Mouse (Mus musculus) limb, embryonic 11.5 days (tissue): ENCODE results near the gene Prrc2c. TPM values are rescaled to one million over a fixed set of nuclear protein-coding genes. Genes with fewer than 3 reads are reported as not detected.
"Not testable (repeated sequence)": the region's sequence is repeated elsewhere in the genome, so short reads cannot be mapped to it uniquely, and the experiment has no call there.

Experiments
- ATAC-seq: fragments of 200-750 bp; cut with Nextera tagmentation; 2 replicates; pipeline ENCODE4 v1.8.0; 2017; ENCODE audit warnings: low read depth; ENCODE audit not compliant: insufficient number of reproducible peaks, low FRiP score, low TSS enrichment
- DNase-seq: peaks from one replicate; pipeline ENCODE4 v3.0.0-alpha.2; 2015; ENCODE audit warnings: low spot score
- H3K27ac ChIP-seq: fragments of 300-500 bp; sonication (generic); replicated peaks from 2 replicates; pipeline ENCODE4 v1.5.1; 2014; ENCODE audit warnings: low read depth, mild to moderate bottlenecking, low read length
- H3K27me3 ChIP-seq: fragments of 300-500 bp; sonication (generic); 2 replicates; pipeline ENCODE4 v1.6.1; 2014; ENCODE audit warnings: mild to moderate bottlenecking, low read length, mixed read lengths; ENCODE audit not compliant: control insufficient read depth, insufficient read depth
- H3K36me3 ChIP-seq: fragments of 300-500 bp; sonication (generic); 2 replicates; pipeline ENCODE4 v1.6.1; 2014; ENCODE audit warnings: mild to moderate bottlenecking, low read length, moderate library complexity, mixed read lengths; ENCODE audit not compliant: control insufficient read depth, insufficient read depth
- H3K4me1 ChIP-seq: fragments of 300-500 bp; sonication (generic); 2 replicates; pipeline ENCODE4 v1.6.1; 2014; ENCODE audit warnings: low read length, mixed read lengths; ENCODE audit not compliant: control insufficient read depth, insufficient read depth
- H3K4me2 ChIP-seq: fragments of 300-500 bp; sonication (generic); 2 replicates; pipeline ENCODE4 v1.6.1; 2014; ENCODE audit warnings: low read depth, mild to moderate bottlenecking, moderate library complexity; ENCODE audit not compliant: severe bottlenecking
- H3K4me3 ChIP-seq: fragments of 300-500 bp; sonication (generic); 2 replicates; pipeline ENCODE4 v1.5.1; 2014; ENCODE audit warnings: low read depth, low read length
- H3K9ac ChIP-seq: fragments of 300-500 bp; sonication (generic); 2 replicates; pipeline ENCODE4 v1.6.1; 2014; ENCODE audit warnings: mild to moderate bottlenecking, low read length
- H3K9me3 ChIP-seq: fragments of 300-500 bp; sonication (generic); 2 replicates; pipeline ENCODE4 v1.6.1; 2016; ENCODE audit warnings: low read length; ENCODE audit not compliant: control insufficient read depth
- WGBS: fragments of 180-500 bp; shearing (Covaris S2); extraction: QIAGEN DNeasy Blood & Tissue Kit; methylation state at CpG from one replicate; pipeline ENCODE4 v1.1.7; 2014; 5-methylcytosine and 5-hydroxymethylcytosine counted together
- polyA plus RNA-seq: library from polyadenylated mRNA; unstranded; fragments of >200 nt; fragmentation: Nextera tagmentation; extraction: Ambion mirVana; gene quantifications from 2 replicates; pipeline ENCODE4 v1.2.1, GENCODE M21; 2014

Prrc2c gene
- polyA plus RNA-seq: 168 and 186 TPM in 2 replicates

DNA sequence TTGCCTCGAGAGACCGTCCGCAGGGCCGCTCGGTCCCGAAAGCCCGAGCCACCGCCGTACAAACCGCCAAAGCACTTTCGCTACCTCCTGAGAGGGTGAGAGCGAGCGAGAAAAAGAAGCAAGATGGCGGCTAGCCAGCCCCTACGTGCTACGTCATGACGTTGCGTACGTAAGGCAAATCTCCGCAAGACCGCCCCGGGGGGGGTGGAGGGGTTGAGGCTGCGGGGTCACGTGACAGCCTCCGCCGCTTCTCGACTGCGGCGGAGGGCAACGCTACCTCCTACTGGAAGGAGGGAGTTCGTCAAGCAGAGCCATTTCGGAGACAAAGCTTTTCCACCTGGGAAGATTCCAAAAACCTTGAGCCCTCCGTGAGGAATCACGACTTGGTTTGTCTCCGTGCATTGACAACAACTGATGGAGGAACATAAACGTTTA is at the start of gene Prrc2c:
Prrc2c (minus strand) TSS at position 156 of the 435 bp plus-strand sequence.
- H3K27me3 ChIP-seq: no peaks in the 10 kb centered on the region
- peak; percentile 99 for DNase-seq

DNA sequence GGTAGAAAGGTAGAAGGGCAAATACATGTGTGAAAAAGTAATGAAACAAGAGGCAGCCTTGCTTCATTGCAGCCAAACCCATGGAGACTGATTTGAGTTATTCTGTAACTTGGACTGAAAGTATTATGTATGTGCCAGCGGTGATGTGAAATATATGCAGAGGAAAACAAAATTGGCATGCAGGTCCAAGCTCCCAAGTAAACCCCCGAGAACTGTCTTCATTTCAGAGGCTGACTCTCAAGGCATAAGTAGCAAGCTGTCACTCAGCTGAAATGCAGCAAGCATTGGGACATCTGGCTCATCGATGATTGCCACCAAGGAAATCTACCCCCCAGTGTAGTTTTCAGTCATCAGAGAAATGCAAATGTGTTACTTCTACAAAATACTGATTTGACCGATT is 44.9 kb upstream of the Prrc2c start:
- ATAC-seq: no peak
- Histone ChIP-seq H3K27ac (no peak overlapping the region), H3K4me2 (no peak overlapping the region), H3K4me1 (no peaks in the 10 kb centered on the region), H3K4me3 (no peak overlapping the region), H3K36me3 (no peaks in the 10 kb centered on the region), H3K9me3 (no peaks in the 10 kb centered on the region), H3K27me3 (no peaks in the 10 kb centered on the region), H3K9ac (no peak overlapping the region)
- WGBS: 85% methylated on average over 4 of the region's 4 CpGs
- DNase-seq: no peak

More for the DNA sequence above, at the start of gene Prrc2c:
- peak within 1 kb of the TSS; percentile 99 for H3K9ac ChIP-seq
- H3K4me1 ChIP-seq: peaks cover 6% of the 10 kb centered on the region; the same call in 1 of the 2 replicates
- H3K27ac ChIP-seq: peak within 1 kb of the TSS; percentile 97
- H3K36me3 ChIP-seq: no peaks in the 10 kb centered on the region
- peak; percentile 96 for ATAC-seq
- H3K4me3 ChIP-seq: peak within 1 kb of the TSS; percentile 99
- H3K9me3 ChIP-seq: no peaks in the 10 kb centered on the region
- peak within 1 kb of the TSS; percentile 84 for H3K4me2 ChIP-seq
- 0% methylated on average over 36 of the region's 36 CpGs for WGBS

DNA sequence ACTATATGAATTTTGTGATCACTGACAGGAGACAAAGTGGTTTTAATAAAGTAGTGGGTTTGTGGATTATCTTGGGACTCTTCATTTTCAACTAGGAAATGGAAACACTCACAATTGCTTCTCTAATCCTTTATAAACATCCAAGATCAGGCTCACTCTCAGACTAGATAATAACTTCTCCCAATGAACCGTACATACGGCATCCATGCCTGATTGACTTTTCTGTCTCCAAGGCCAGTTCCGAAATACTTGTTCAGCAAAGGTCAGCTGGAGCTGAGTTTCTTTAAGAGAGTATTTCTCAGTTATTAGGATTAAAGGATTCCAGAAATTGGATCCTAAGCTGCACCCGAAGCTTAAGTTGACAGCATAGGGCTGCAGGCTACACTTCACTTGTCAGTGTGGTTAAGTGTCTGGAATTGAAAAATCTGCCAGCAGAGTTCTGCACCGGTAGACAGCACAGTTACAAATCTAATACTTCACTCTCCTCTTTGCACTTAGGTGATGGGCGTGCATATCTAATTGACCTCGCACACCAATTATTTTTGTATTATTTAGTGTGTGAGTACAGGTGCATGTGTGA is 43.4 kb upstream of the Prrc2c start:
- H3K27me3 ChIP-seq: no peaks in the 10 kb centered on the region
- DNase-seq: no peak
- 87% methylated on average over 7 of the region's 7 CpGs for WGBS
- H3K9ac ChIP-seq: no peak overlapping the region
- H3K9me3 ChIP-seq: no peaks in the 10 kb centered on the region
- H3K4me3 ChIP-seq: no peak overlapping the region
- no peaks in the 10 kb centered on the region for H3K4me1 ChIP-seq
- H3K27ac ChIP-seq: no peak overlapping the region
- no peak overlapping the region for H3K4me2 ChIP-seq
- no peaks in the 10 kb centered on the region for H3K36me3 ChIP-seq
- no peak for ATAC-seq

DNA sequence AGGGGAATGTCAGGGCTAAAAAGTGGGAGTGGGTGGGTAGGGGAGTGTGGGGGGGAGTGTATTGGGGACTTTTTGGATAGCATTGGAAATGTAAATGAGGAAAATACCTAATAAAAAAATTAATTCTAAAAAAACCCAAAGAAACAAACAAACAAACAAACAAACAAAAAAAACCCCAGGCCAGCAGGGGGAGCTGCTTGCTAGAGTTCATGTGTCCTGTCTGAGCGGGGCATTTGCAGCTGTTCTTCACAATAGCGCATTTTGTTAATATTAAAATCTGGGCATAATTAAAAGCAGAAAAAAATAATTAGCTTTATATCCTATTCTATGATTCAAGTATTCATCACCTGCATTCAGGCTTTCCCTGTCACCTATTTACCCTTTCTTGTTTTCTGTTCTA is 40.7 kb upstream of the Prrc2c start:
- not testable (repeated sequence) for H3K27ac ChIP-seq, DNase-seq, H3K27me3 ChIP-seq, ATAC-seq, H3K36me3 ChIP-seq, H3K9ac ChIP-seq, H3K4me1 ChIP-seq, H3K4me2 ChIP-seq, H3K9me3 ChIP-seq, H3K4me3 ChIP-seq
- WGBS: 87% methylated on average over 2 of the region's 2 CpGs

DNA sequence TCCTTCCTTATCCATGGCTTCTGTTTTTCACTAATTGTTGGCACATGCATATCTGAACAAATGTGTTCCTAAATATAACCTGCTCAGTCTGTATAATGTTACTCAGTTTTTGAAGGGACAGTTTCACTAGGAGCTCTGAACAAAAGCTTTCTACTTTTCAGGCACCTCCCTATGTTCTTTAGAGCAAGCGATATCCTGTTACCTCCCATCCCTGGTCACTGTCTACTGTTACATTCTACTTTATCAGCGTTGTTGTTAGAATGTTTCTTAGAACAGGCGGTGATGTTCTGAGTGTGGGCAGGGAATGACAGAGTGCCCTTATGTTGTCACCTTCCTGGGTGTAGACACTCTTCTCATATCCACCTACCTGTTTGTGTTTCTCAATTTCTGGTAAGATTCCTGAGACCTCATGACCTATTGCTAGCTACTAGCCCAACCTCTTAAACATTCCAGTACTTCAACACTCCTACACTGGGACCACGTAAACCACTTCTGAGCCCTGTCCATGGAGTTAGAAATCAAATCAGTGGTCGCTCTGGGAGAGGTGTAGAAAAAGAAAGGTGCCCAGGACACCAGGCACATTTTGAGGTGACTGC is 37.7 kb upstream of the Prrc2c start:
- H3K4me2 ChIP-seq: no peak overlapping the region
- H3K4me3 ChIP-seq: no peak overlapping the region
- no peaks in the 10 kb centered on the region for H3K9me3 ChIP-seq
- H3K4me1 ChIP-seq: no peaks in the 10 kb centered on the region
- DNase-seq (no peak), ATAC-seq (no peak)
- no peak overlapping the region for H3K27ac ChIP-seq
- WGBS: 88% methylated on average over 5 of the region's 5 CpGs
- H3K36me3 ChIP-seq: no peaks in the 10 kb centered on the region
- no peak overlapping the region for H3K9ac ChIP-seq
- H3K27me3 ChIP-seq: no peaks in the 10 kb centered on the region

DNA sequence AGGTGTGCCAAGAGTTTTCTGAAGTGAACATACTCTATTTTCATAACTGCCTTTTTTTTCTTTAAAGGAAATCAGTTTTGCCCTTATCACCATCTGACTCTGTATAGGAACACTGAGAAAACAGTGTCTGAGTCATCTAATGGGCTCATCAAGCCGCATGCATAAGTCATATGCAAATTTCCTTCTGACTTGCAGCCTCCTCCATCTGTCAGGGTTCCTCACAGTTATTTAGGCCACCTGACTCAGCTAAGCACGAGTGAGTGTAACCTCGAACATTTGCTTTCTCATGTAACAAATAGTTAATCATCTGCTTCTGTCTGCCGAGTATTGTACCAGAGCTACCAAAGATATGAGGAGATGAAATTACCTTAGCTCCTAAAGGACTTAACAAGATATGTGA is 33.3 kb upstream of the Prrc2c start:
- no peak for ATAC-seq
- Histone ChIP-seq H3K9ac (no peak overlapping the region), H3K4me1 (no peaks in the 10 kb centered on the region), H3K36me3 (no peaks in the 10 kb centered on the region), H3K27ac (no peak overlapping the region), H3K9me3 (no peaks in the 10 kb centered on the region), H3K4me3 (no peak overlapping the region), H3K4me2 (no peak overlapping the region), H3K27me3 (no peaks in the 10 kb centered on the region)
- 78% methylated on average over 4 of the region's 4 CpGs for WGBS
- DNase-seq: no peak

DNA sequence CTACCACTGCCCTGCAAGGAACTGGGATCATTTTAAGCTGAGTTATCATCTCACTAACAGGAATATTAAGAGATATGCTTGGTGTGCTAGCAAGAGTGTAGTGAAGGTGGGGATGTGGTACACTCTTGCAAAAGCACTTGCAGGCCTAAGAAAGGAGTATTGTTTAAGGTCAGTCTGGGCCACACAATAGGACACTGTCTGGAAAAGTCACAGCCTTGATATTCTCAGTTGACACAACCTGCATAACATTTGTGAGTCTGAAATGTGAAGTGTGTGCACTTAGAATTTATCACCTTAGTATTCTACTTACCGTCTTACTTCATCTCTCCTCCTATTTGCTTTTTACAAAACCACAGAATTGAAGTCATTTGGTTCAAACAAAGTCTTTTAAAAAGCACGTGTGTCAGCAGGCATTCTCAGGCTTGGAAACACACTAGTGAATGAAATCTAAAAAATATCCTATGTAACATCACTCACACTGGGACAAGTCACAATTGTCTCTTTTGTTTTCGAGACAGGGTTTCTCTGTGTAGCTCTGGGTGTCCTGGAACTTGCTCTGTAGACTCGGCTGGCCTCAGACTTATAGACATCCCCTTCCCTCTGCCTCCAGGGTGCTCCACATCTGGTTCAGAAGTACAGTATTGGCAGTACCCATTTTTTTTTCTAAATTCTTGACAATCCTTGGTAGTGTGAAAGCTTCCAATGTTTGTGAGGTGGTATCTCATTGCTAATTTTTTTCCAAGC is 31.4 kb upstream of the Prrc2c start:
- H3K4me1 ChIP-seq: no peaks in the 10 kb centered on the region
- H3K27ac ChIP-seq: no peak overlapping the region
- H3K4me3 ChIP-seq: no peak overlapping the region
- no peak for ATAC-seq
- no peak overlapping the region for H3K9ac ChIP-seq
- H3K27me3 ChIP-seq: no peaks in the 10 kb centered on the region
- 77% methylated on average over 4 of the region's 4 CpGs for WGBS
- H3K36me3 ChIP-seq: no peaks in the 10 kb centered on the region
- no peak overlapping the region for H3K4me2 ChIP-seq
- no peak for DNase-seq
- no peaks in the 10 kb centered on the region for H3K9me3 ChIP-seq

DNA sequence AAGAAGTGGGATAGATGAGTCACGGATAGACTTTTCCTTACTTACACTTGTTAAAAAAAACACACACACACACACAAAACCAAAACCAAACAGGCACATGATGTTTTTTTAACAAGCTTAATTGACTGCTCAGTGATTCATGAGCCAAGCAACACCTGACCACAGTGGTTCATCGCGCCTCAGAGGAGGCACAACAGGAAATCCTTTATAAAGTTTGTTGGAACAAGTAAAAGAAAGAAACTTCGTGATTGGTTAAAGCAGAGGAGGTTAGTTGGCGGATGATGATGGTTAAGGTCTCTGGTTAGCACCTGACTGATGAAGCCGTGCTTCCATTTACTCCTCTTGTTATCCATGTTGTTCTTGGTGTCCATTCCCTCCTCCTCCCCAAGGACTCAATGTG is 11.7 kb upstream of the Prrc2c start:
- ATAC-seq (no peak), DNase-seq (no peak)
- H3K4me1 ChIP-seq: no peaks in the 10 kb centered on the region
- no peak overlapping the region for H3K9ac ChIP-seq
- H3K27me3 ChIP-seq: no peaks in the 10 kb centered on the region
- no peaks in the 10 kb centered on the region for H3K36me3 ChIP-seq
- H3K9me3 ChIP-seq: no peaks in the 10 kb centered on the region
- H3K4me3 ChIP-seq: no peak overlapping the region
- no peak overlapping the region for H3K27ac ChIP-seq
- no peak overlapping the region for H3K4me2 ChIP-seq
- WGBS: 79% methylated on average over 6 of the region's 6 CpGs
